Mouse (Mus musculus): ENCODE data around the gene Sash3. TPM values are rescaled to one million over a fixed set of nuclear protein-coding genes. Genes with fewer than 3 reads are reported as not detected.

Sash3 gene
- total and polyA plus RNA-seq, 3 experiments: 0.31 to 1.2 TPM; not detected in 1

GRCm38 (mm10) chrX:48203763-48204162, 57.5 kb downstream of the Sash3 start:
- Histone ChIP-seq H3K4me3 (ENCODE audit: control insufficient read depth in 1 of 2, insufficient read depth in 1 of 2, low read depth in 2 of 2, low read length in 2 of 2) (no peak overlapping the region), H3K4me1 (ENCODE audit: control insufficient read depth in 1 of 2, insufficient read depth in 2 of 2, low read length in 2 of 2) (peaks cover 0 to 7% of the 10 kb centered on the region in 2 experiments; a peak in 2 of 4 replicates), H3K9me3 (replicated peaks; ENCODE audit: insufficient read depth, low read length) (no peaks in the 10 kb centered on the region), H3K79me2 (ENCODE audit: control insufficient read depth, insufficient read depth, low read length, poor library complexity) (peaks cover 6% of the 10 kb centered on the region), H3K27ac (ENCODE audit: control insufficient read depth, low read depth, low read length) (no peak overlapping the region), H3K27me3 (ENCODE audit: control insufficient read depth in 1 of 2, insufficient read depth in 2 of 2, low read length in 2 of 2) (no peaks in the 10 kb centered on the region), H3K36me3 (ENCODE audit: control insufficient read depth in 1 of 2, insufficient read depth in 2 of 2, low read length in 2 of 2) (peaks cover 0 to 6% of the 10 kb centered on the region in 2 experiments; a peak in 2 of 4 replicates), H3K9ac (ENCODE audit: control insufficient read depth, low read depth, low read length, poor library complexity, severe bottlenecking) (no peak overlapping the region)
- TF ChIP-seq HCFC1 (IDR thresholded peaks at IDR 0.05; ENCODE audit: low read depth, low read length) (no peak), UBTF (IDR thresholded peaks at IDR 0.05; ENCODE audit: borderline replicate concordance, insufficient read depth, low read depth, low read length) (no peak), MAX (IDR thresholded peaks at IDR 0.05; ENCODE audit: low read length) (no peak), EP300 (IDR thresholded peaks at IDR 0.05; ENCODE audit: low read depth in 1 of 2, low read length in 2 of 2) (no peak), RCOR1 (IDR thresholded peaks at IDR 0.05; ENCODE audit: low read depth, low read length) (no peak), NELFE (IDR thresholded peaks at IDR 0.05; ENCODE audit: low read depth, low read length) (no peak)
- DNase-seq (ENCODE audit: low read depth, low spot score): no peak

GRCm38 (mm10) chrX:48204469-48204868, 58.2 kb downstream of the Sash3 start:
- peaks cover 0 to 6% of the 10 kb centered on the region in 2 experiments; a peak in 2 of 4 replicates for H3K36me3 ChIP-seq (ENCODE audit: control insufficient read depth in 1 of 2, insufficient read depth in 2 of 2, low read length in 2 of 2)
- H3K27ac ChIP-seq (ENCODE audit: control insufficient read depth, low read depth, low read length): no peak overlapping the region
- peak; percentile 45 for DNase-seq (ENCODE audit: low read depth, low spot score)

GRCm38 (mm10) chrX:48207761-48208487, 61.7 kb downstream of the Sash3 start:
- DNase-seq (ENCODE audit: low read depth, low spot score): no peak
- peak overlapping the region; percentile 75 for H3K9ac ChIP-seq (ENCODE audit: control insufficient read depth, low read depth, low read length, poor library complexity, severe bottlenecking)
- H3K79me2 ChIP-seq (ENCODE audit: control insufficient read depth, insufficient read depth, low read length, poor library complexity): peaks cover 6% of the 10 kb centered on the region
- H3K27me3 ChIP-seq (ENCODE audit: control insufficient read depth in 1 of 2, insufficient read depth in 2 of 2, low read length in 2 of 2): no peaks in the 10 kb centered on the region
- peak overlapping the region; percentile 91 to 92 for H3K4me3 ChIP-seq (ENCODE audit: control insufficient read depth in 1 of 2, insufficient read depth in 1 of 2, low read depth in 2 of 2, low read length in 2 of 2)
- no peaks in the 10 kb centered on the region for H3K9me3 ChIP-seq (replicated peaks; ENCODE audit: insufficient read depth, low read length)
- H3K36me3 ChIP-seq (ENCODE audit: control insufficient read depth in 1 of 2, insufficient read depth in 2 of 2, low read length in 2 of 2): peaks cover 0 to 6% of the 10 kb centered on the region in 2 experiments; a peak in 2 of 4 replicates
- H3K27ac ChIP-seq (ENCODE audit: control insufficient read depth, low read depth, low read length): peak overlapping the region; percentile 10; the same call in 1 of the 2 replicates
- TF ChIP-seq SIN3A (IDR thresholded peaks at IDR 0.05; ENCODE audit: low read length) (0 out of 2 replicates have a peak, but pooled peaks have one; percentile 5), MXI1 (IDR thresholded peaks at IDR 0.05; ENCODE audit: low read depth, low read length) (peak; percentile 81), RAD21 (IDR thresholded peaks at IDR 0.05; ENCODE audit: low read depth, low read length) (no peak), MAX (IDR thresholded peaks at IDR 0.05; ENCODE audit: low read length) (peak; percentile 63)
- H3K4me1 ChIP-seq (ENCODE audit: control insufficient read depth in 1 of 2, insufficient read depth in 2 of 2, low read length in 2 of 2): peaks cover 5 to 7% of the 10 kb centered on the region in 2 experiments; a peak in 3 of 4 replicates

More at GRCm38 (mm10) chrX:48204469-48204868, 58.2 kb downstream of the Sash3 start:
- no peak overlapping the region for H3K9ac ChIP-seq (ENCODE audit: control insufficient read depth, low read depth, low read length, poor library complexity, severe bottlenecking)
- TF ChIP-seq SIN3A (IDR thresholded peaks at IDR 0.05; ENCODE audit: low read length) (peak; percentile 25; the same call in 1 of the 2 replicates), EP300 (IDR thresholded peaks at IDR 0.05; ENCODE audit: low read depth in 1 of 2, low read length in 2 of 2) (0 out of 4 replicates have a peak, but pooled peaks of 1 of the 2 experiments have one; percentile 14), USF1 (IDR thresholded peaks at IDR 0.05; ENCODE audit: low read depth, low read length) (no peak)
- H3K9me3 ChIP-seq (replicated peaks; ENCODE audit: insufficient read depth, low read length): no peaks in the 10 kb centered on the region
- H3K79me2 ChIP-seq (ENCODE audit: control insufficient read depth, insufficient read depth, low read length, poor library complexity): peaks cover 6% of the 10 kb centered on the region
- H3K4me1 ChIP-seq (ENCODE audit: control insufficient read depth in 1 of 2, insufficient read depth in 2 of 2, low read length in 2 of 2): peaks cover 3 to 7% of the 10 kb centered on the region in 2 experiments; a peak in 3 of 4 replicates
- H3K27me3 ChIP-seq (ENCODE audit: control insufficient read depth in 1 of 2, insufficient read depth in 2 of 2, low read length in 2 of 2): no peaks in the 10 kb centered on the region
- H3K4me3 ChIP-seq (ENCODE audit: control insufficient read depth in 1 of 2, insufficient read depth in 1 of 2, low read depth in 2 of 2, low read length in 2 of 2): no peak overlapping the region
